Mouse (Mus musculus): ENCODE results near the gene Syt7. TPM values are rescaled to one million over a fixed set of nuclear protein-coding genes. Genes with fewer than 3 reads are reported as not detected.
A peak's percentile ranks its signal among the peaks of the same experiment; 100 is the strongest.

The Syt7 gene
- polyA plus RNA-seq, 1 experiment from 2014 or later: 2.3 TPM

- Histone ChIP-seq H3K9ac (no peak overlapping the region), H3K27me3 (0 out of 2 replicates have a peak, but pooled peaks cover 4% of the 10 kb centered on the region), H3K4me3 (replicated peaks) (no peak overlapping the region), H3K4me1 (peaks cover 8% of the 10 kb centered on the region; the same call in 1 of the 2 replicates), H3K36me3 (no peaks in the 10 kb centered on the region), H3K4me2 (no peak overlapping the region), H3K27ac (no peak overlapping the region), H3K9me3 (replicated peaks) (no peaks in the 10 kb centered on the region)
- peak; percentile 33; the same call in 1 of the 2 replicates for ATAC-seq (replicated peaks; ENCODE audit: low FRiP score)
- 29% methylated on average over 6 of the region's 6 CpGs for WGBS
Measured at GRCm38 (mm10) chr19:10473779-10474178, 84.9 kb downstream of the Syt7 start.

- H3K4me2 ChIP-seq: no peak overlapping the region
- H3K27ac ChIP-seq: no peak overlapping the region
- H3K27me3 ChIP-seq: peaks cover 7% of the 10 kb centered on the region; the same call in 1 of the 2 replicates
- no peak for ATAC-seq (replicated peaks; ENCODE audit: low FRiP score)
- no peaks in the 10 kb centered on the region for H3K9me3 ChIP-seq (replicated peaks)
- no peaks in the 10 kb centered on the region for H3K36me3 ChIP-seq
- no peaks in the 10 kb centered on the region for H3K4me1 ChIP-seq
- no peak overlapping the region for H3K9ac ChIP-seq
- WGBS: 39% methylated on average over 4 of the region's 4 CpGs
- no peak overlapping the region for H3K4me3 ChIP-seq (replicated peaks)
Measured at GRCm38 (mm10) chr19:10479541-10479940, 90.7 kb downstream of the Syt7 start.

- no peaks in the 10 kb centered on the region for H3K36me3 ChIP-seq
- H3K4me1 ChIP-seq: no peaks in the 10 kb centered on the region
- no peak for ATAC-seq (replicated peaks; ENCODE audit: low FRiP score)
- H3K9me3 ChIP-seq (replicated peaks): no peaks in the 10 kb centered on the region
- H3K27me3 ChIP-seq: peaks cover 15% of the 10 kb centered on the region
- H3K4me2 ChIP-seq: no peak within 1 kb of the TSS
- H3K27ac ChIP-seq: no peak within 1 kb of the TSS
- H3K9ac ChIP-seq: no peak within 1 kb of the TSS
- H3K4me3 ChIP-seq (replicated peaks): no peak within 1 kb of the TSS
- WGBS: 30% methylated on average over 6 of the region's 6 CpGs
Measured at GRCm38 (mm10) chr19:10482703-10483102, 93.8 kb downstream of the Syt7 start, which contains the start of gene Ppp1r32. Gene Ppp1r32 (minus strand): TSS chr19:10482928.

GRCm38 (mm10) chr19:10486264-10486738 is 97.4 kb downstream of the Syt7 start:
- Histone ChIP-seq H3K27ac (no peak overlapping the region), H3K4me2 (no peak overlapping the region), H3K9me3 (replicated peaks) (no peaks in the 10 kb centered on the region), H3K27me3 (peaks cover 17% of the 10 kb centered on the region; the same call in 1 of the 2 replicates), H3K36me3 (no peaks in the 10 kb centered on the region), H3K9ac (no peak overlapping the region), H3K4me3 (replicated peaks) (no peak overlapping the region), H3K4me1 (no peaks in the 10 kb centered on the region)
- ATAC-seq (replicated peaks; ENCODE audit: low FRiP score): peak; percentile 77
- 18% methylated on average over 9 of the region's 9 CpGs for WGBS

- 0 out of 2 replicates have a peak, but pooled peaks cover 4% of the 10 kb centered on the region for H3K27me3 ChIP-seq
- 66% methylated on average over 1 of the region's 1 CpGs for WGBS
- H3K4me3 ChIP-seq (replicated peaks): no peak overlapping the region
- no peak for ATAC-seq (replicated peaks; ENCODE audit: low FRiP score)
- no peaks in the 10 kb centered on the region for H3K9me3 ChIP-seq (replicated peaks)
- no peak overlapping the region for H3K4me2 ChIP-seq
- H3K27ac ChIP-seq: no peak overlapping the region
- peaks cover 23% of the 10 kb centered on the region for H3K4me1 ChIP-seq
- peaks cover 20% of the 10 kb centered on the region for H3K36me3 ChIP-seq
- H3K9ac ChIP-seq: no peak overlapping the region
Measured at GRCm38 (mm10) chr19:10495670-10496069, 106.8 kb downstream of the Syt7 start.

- 62% methylated on average over 2 of the region's 2 CpGs for WGBS
- peaks cover 33% of the 10 kb centered on the region for H3K36me3 ChIP-seq
- no peak overlapping the region for H3K4me2 ChIP-seq
- H3K4me1 ChIP-seq: peaks cover 20% of the 10 kb centered on the region
- H3K9me3 ChIP-seq (replicated peaks): no peaks in the 10 kb centered on the region
- no peak overlapping the region for H3K4me3 ChIP-seq (replicated peaks)
- H3K9ac ChIP-seq: no peak overlapping the region
- ATAC-seq (replicated peaks; ENCODE audit: low FRiP score): no peak
- H3K27ac ChIP-seq: no peak overlapping the region
- H3K27me3 ChIP-seq: 0 out of 2 replicates have a peak, but pooled peaks cover 4% of the 10 kb centered on the region
Measured at GRCm38 (mm10) chr19:10496976-10497375, 108.1 kb downstream of the Syt7 start.

- Histone ChIP-seq H3K27me3 (0 out of 2 replicates have a peak, but pooled peaks cover under 1% of the 10 kb centered on the region), H3K36me3 (peaks cover 38% of the 10 kb centered on the region), H3K4me1 (peaks cover 14% of the 10 kb centered on the region), H3K9me3 (replicated peaks) (no peaks in the 10 kb centered on the region), H3K4me3 (replicated peaks) (no peak overlapping the region), H3K27ac (no peak overlapping the region), H3K4me2 (no peak overlapping the region), H3K9ac (no peak overlapping the region)
- ATAC-seq (replicated peaks; ENCODE audit: low FRiP score): 0 out of 2 replicates have a peak, but pooled peaks have one; percentile 55
- 40% methylated on average over 8 of the region's 8 CpGs for WGBS
Measured at GRCm38 (mm10) chr19:10497512-10498160, 108.7 kb downstream of the Syt7 start.

- Histone ChIP-seq H3K9ac (no peak overlapping the region), H3K4me1 (0 out of 2 replicates have a peak, but pooled peaks cover 10% of the 10 kb centered on the region), H3K27me3 (no peaks in the 10 kb centered on the region), H3K4me3 (replicated peaks) (no peak overlapping the region), H3K36me3 (peaks cover 64% of the 10 kb centered on the region), H3K27ac (no peak overlapping the region), H3K4me2 (no peak overlapping the region), H3K9me3 (replicated peaks) (no peaks in the 10 kb centered on the region)
- ATAC-seq (replicated peaks; ENCODE audit: low FRiP score): no peak
- 93% methylated on average over 8 of the region's 8 CpGs for WGBS
Measured at GRCm38 (mm10) chr19:10500581-10500980, 111.7 kb downstream of the Syt7 start.

GRCm38 (mm10) chr19:10502571-10502970 is 113.7 kb downstream of the Syt7 start:
- no peak overlapping the region for H3K9ac ChIP-seq
- no peak; the same call in 1 of the 2 replicates for ATAC-seq (replicated peaks; ENCODE audit: low FRiP score)
- WGBS: 11% methylated on average over 4 of the region's 4 CpGs
- no peaks in the 10 kb centered on the region for H3K9me3 ChIP-seq (replicated peaks)
- no peaks in the 10 kb centered on the region for H3K27me3 ChIP-seq
- no peak overlapping the region for H3K4me2 ChIP-seq
- no peak overlapping the region for H3K4me3 ChIP-seq (replicated peaks)
- H3K27ac ChIP-seq: no peak overlapping the region
- 0 out of 2 replicates have a peak, but pooled peaks cover 10% of the 10 kb centered on the region for H3K4me1 ChIP-seq
- peaks cover 80% of the 10 kb centered on the region for H3K36me3 ChIP-seq

Other genes starting within 250 kb of the Syt7 start
- 95.3 and 108 TPM in 2 replicates for gene Fads1, start 206.2 kb upstream of the Syt7 start, polyA plus RNA-seq (2015; fragmentation: Nextera tagmentation; extraction: Ambion mirVana)
- gene Tmem258, start 185.1 kb upstream of the Syt7 start, polyA plus RNA-seq (2015; fragmentation: Nextera tagmentation; extraction: Ambion mirVana): 477 and 511 TPM in 2 replicates
- 109 and 111 TPM in 2 replicates for gene Fen1, start 184.9 kb upstream of the Syt7 start, polyA plus RNA-seq (2015; fragmentation: Nextera tagmentation; extraction: Ambion mirVana)
- 3.3 and 4.2 TPM in 2 replicates for gene Myrf, start 148.3 kb upstream of the Syt7 start, polyA plus RNA-seq (2015; fragmentation: Nextera tagmentation; extraction: Ambion mirVana)
- 3.1 and 3.7 TPM in 2 replicates for gene Dagla, start 84.2 kb upstream of the Syt7 start, polyA plus RNA-seq (2015; fragmentation: Nextera tagmentation; extraction: Ambion mirVana)
- gene Lrrc10b, start 68.4 kb downstream of the Syt7 start, polyA plus RNA-seq (2015; fragmentation: Nextera tagmentation; extraction: Ambion mirVana): 0.69 and 0.73 TPM in 2 replicates
- gene Ppp1r32, start 93.8 kb downstream of the Syt7 start, polyA plus RNA-seq (2015; fragmentation: Nextera tagmentation; extraction: Ambion mirVana): not detected in 2 replicates
- gene Cpsf7, start 136.2 kb downstream of the Syt7 start, polyA plus RNA-seq (2015; fragmentation: Nextera tagmentation; extraction: Ambion mirVana): 48.0 and 49.6 TPM in 2 replicates
- gene Sdhaf2, start 137.1 kb downstream of the Syt7 start, polyA plus RNA-seq (2015; fragmentation: Nextera tagmentation; extraction: Ambion mirVana): 59.4 and 61.4 TPM in 2 replicates
- gene Tmem216, start 167.1 kb downstream of the Syt7 start, polyA plus RNA-seq (2015; fragmentation: Nextera tagmentation; extraction: Ambion mirVana): 47.1 and 51.6 TPM in 2 replicates
- 16.6 and 16.7 TPM in 2 replicates for gene Cyb561a3, start 188.1 kb downstream of the Syt7 start, polyA plus RNA-seq (2015; fragmentation: Nextera tagmentation; extraction: Ambion mirVana)
- 43.2 and 46.9 TPM in 2 replicates for gene Tmem138, start 188.3 kb downstream of the Syt7 start, polyA plus RNA-seq (2015; fragmentation: Nextera tagmentation; extraction: Ambion mirVana)
- 338 and 368 TPM in 2 replicates for gene Ddb1, start 216.2 kb downstream of the Syt7 start, polyA plus RNA-seq (2015; fragmentation: Nextera tagmentation; extraction: Ambion mirVana)
- gene Tkfc, start 216.6 kb downstream of the Syt7 start, polyA plus RNA-seq (2015; fragmentation: Nextera tagmentation; extraction: Ambion mirVana): 32.3 and 38.7 TPM in 2 replicates
- 3.0 and 3.2 TPM in 2 replicates for gene Vwce, start 245.1 kb downstream of the Syt7 start, polyA plus RNA-seq (2015; fragmentation: Nextera tagmentation; extraction: Ambion mirVana)

All from kidney, embryonic 15.5 days (tissue).